Mouse (Mus musculus): ENCODE data around the gene Rnf157. TPM values are rescaled to one million over a fixed set of nuclear protein-coding genes. Genes with fewer than 3 reads are reported as not detected.

Gene Rnf157
- polyA plus RNA-seq, 1 experiment from 2014 or later = 1.5 TPM

DNA sequence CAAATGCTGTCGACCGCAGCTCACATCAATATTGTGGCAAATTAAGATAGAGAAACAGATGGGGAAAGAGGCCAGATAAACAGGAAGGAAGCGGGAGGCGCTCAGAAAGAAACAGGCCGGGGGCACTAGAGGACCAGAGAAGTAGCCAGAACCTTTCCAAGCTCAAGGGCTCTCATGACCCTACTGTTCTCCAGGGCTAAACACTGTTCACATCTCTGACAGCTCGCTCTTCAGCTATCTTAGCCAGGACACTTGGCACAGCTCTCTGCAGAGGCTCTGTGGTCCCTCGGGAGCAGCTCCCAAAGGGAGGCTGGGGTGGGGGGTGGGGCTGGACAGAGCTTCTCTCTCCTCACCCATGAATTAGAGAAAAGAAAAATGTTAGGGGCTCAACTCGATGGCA lies 122.3 kb downstream of the Rnf157 start:
- Histone ChIP-seq H3K27ac (ENCODE audit: low read depth) (no peak overlapping the region), H3K4me2 (ENCODE audit: low read depth, low read length) (no peak overlapping the region), H3K36me3 (replicated peaks; ENCODE audit: insufficient read depth, low read length) (peaks cover 30% of the 10 kb centered on the region), H3K27me3 (ENCODE audit: insufficient read depth, low read length) (no peaks in the 10 kb centered on the region), H3K4me1 (ENCODE audit: insufficient read depth) (peaks cover 6% of the 10 kb centered on the region; the same call in 1 of the 2 replicates), H3K9ac (replicated peaks) (no peak overlapping the region), H3K4me3 (ENCODE audit: low read depth, low read length) (no peak overlapping the region), H3K9me3 (ENCODE audit: low read length) (no peaks in the 10 kb centered on the region)
- TF ChIP-seq EP300 (IDR thresholded peaks at IDR 0.05; ENCODE audit: low read depth) (no peak), CTCF (IDR thresholded peaks at IDR 0.05; ENCODE audit: low read depth) (no peak)
- WGBS (ENCODE audit: insufficient replicate concordance) = 50% methylated on average over 8 of the region's 8 CpGs
- DNase-seq (no peak), ATAC-seq (no peak)

- no peak for DNase-seq
- H3K9ac ChIP-seq (replicated peaks) = no peak overlapping the region
- H3K4me2 ChIP-seq (ENCODE audit: low read depth, low read length) = no peak overlapping the region
- H3K36me3 ChIP-seq (replicated peaks; ENCODE audit: insufficient read depth, low read length) = peaks cover 13% of the 10 kb centered on the region
- H3K27me3 ChIP-seq (ENCODE audit: insufficient read depth, low read length) = peaks cover 28% of the 10 kb centered on the region
- no peak for ATAC-seq
- TF ChIP-seq EP300 (IDR thresholded peaks at IDR 0.05; ENCODE audit: low read depth) (no peak), CTCF (IDR thresholded peaks at IDR 0.05; ENCODE audit: low read depth) (no peak)
- H3K4me1 ChIP-seq (ENCODE audit: insufficient read depth) = peaks cover 6% of the 10 kb centered on the region; the same call in 1 of the 2 replicates
- H3K27ac ChIP-seq (ENCODE audit: low read depth) = no peak overlapping the region
- H3K9me3 ChIP-seq (ENCODE audit: low read length) = no peaks in the 10 kb centered on the region
- H3K4me3 ChIP-seq (ENCODE audit: low read depth, low read length) = no peak overlapping the region
- WGBS (ENCODE audit: insufficient replicate concordance) = 68% methylated on average over 5 of the region's 5 CpGs
Measured at GRCm38 (mm10) chr11:116287351-116287750, 125.5 kb downstream of the Rnf157 start.

Other genes with a start within 250 kb of the Rnf157 start
- gene Fbf1, start 244.9 kb downstream of the Rnf157 start, polyA plus RNA-seq (2015; fragmentation: Nextera tagmentation; extraction: Ambion mirVana) = 2.2 and 2.3 TPM in 2 replicates
- gene Ten1, start 214.2 kb downstream of the Rnf157 start, polyA plus RNA-seq (2015; fragmentation: Nextera tagmentation; extraction: Ambion mirVana) = 20.7 and 22.8 TPM in 2 replicates
- 258 and 304 TPM in 2 replicates for gene Acox1, start 214.0 kb downstream of the Rnf157 start, polyA plus RNA-seq (2015; fragmentation: Nextera tagmentation; extraction: Ambion mirVana)
- 0.06 and 0.07 TPM in 2 replicates for gene Evpl, start 175.0 kb downstream of the Rnf157 start, polyA plus RNA-seq (2015; fragmentation: Nextera tagmentation; extraction: Ambion mirVana)
- 20.9 and 23.8 TPM in 2 replicates for gene Srp68, start 138.8 kb downstream of the Rnf157 start, polyA plus RNA-seq (2015; fragmentation: Nextera tagmentation; extraction: Ambion mirVana)
- not detected in 2 replicates for gene Galr2, start 132.1 kb downstream of the Rnf157 start, polyA plus RNA-seq (2015; fragmentation: Nextera tagmentation; extraction: Ambion mirVana)
- 18.1 and 18.4 TPM in 2 replicates for gene Exoc7, start 105.8 kb downstream of the Rnf157 start, polyA plus RNA-seq (2015; fragmentation: Nextera tagmentation; extraction: Ambion mirVana)
- 0.07 and 0.14 TPM in 2 replicates for gene Foxj1, start 77.6 kb downstream of the Rnf157 start, polyA plus RNA-seq (2015; fragmentation: Nextera tagmentation; extraction: Ambion mirVana)
- gene Ubald2, start 21.1 kb upstream of the Rnf157 start, polyA plus RNA-seq (2015; fragmentation: Nextera tagmentation; extraction: Ambion mirVana) = 29.2 and 29.8 TPM in 2 replicates
- gene Qrich2, start 53.2 kb upstream of the Rnf157 start, polyA plus RNA-seq (2015; fragmentation: Nextera tagmentation; extraction: Ambion mirVana) = 0.06 TPM in 1 of 2 replicates, not detected in the other
- gene Prpsap1, start 81.2 kb upstream of the Rnf157 start, polyA plus RNA-seq (2015; fragmentation: Nextera tagmentation; extraction: Ambion mirVana) = 64.4 and 67.4 TPM in 2 replicates
- gene Sphk1, start 117.9 kb upstream of the Rnf157 start, polyA plus RNA-seq (2015; fragmentation: Nextera tagmentation; extraction: Ambion mirVana) = 15.5 and 17.4 TPM in 2 replicates
- gene Ube2o, start 168.4 kb upstream of the Rnf157 start, polyA plus RNA-seq (2015; fragmentation: Nextera tagmentation; extraction: Ambion mirVana) = 15.2 and 16.3 TPM in 2 replicates
- not detected in 2 replicates for gene Aanat, start 173.4 kb upstream of the Rnf157 start, polyA plus RNA-seq (2015; fragmentation: Nextera tagmentation; extraction: Ambion mirVana)
- 4.9 and 6.2 TPM in 2 replicates for gene Rhbdf2, start 214.0 kb upstream of the Rnf157 start, polyA plus RNA-seq (2015; fragmentation: Nextera tagmentation; extraction: Ambion mirVana)
- 0.32 TPM in 1 of 2 replicates, not detected in the other for gene Prcd, start 240.5 kb upstream of the Rnf157 start, polyA plus RNA-seq (2015; fragmentation: Nextera tagmentation; extraction: Ambion mirVana)
- gene Cygb, start 241.3 kb upstream of the Rnf157 start, polyA plus RNA-seq (2015; fragmentation: Nextera tagmentation; extraction: Ambion mirVana) = 3.6 and 3.7 TPM in 2 replicates

Measured in liver, postnatal 0 days (tissue).